Mouse (Mus musculus): ENCODE data around the gene Asb11. TPM values are rescaled to one million over a fixed set of nuclear protein-coding genes. Genes with fewer than 3 reads are reported as not detected.

Asb11 gene
- total RNA-seq, 2 experiments from 2014 or later, result 3.9 to 7.0 TPM

GRCm38 (mm10) chrX:164446835-164447681, 10.3 kb downstream of the Asb11 start:
- no peak overlapping the region for H3K4me3 ChIP-seq
- DNase-seq (ENCODE audit: extremely low spot score in 1 of 2, low spot score in 2 of 2), result no peak
- TF ChIP-seq CTCF (IDR thresholded peaks at IDR 0.05), result no peak
- no peak overlapping the region for H3K27ac ChIP-seq
- intact Hi-C loops (cut with DNase I), result loop anchor here (5.0 kb wide), 1 partner anchor 50 kb away; no protein-coding TSS in a partner anchor

GRCm38 (mm10) chrX:164447682-164448071, 10.9 kb downstream of the Asb11 start:
- Histone ChIP-seq H3K4me3 (no peak overlapping the region), H3K27ac (no peak overlapping the region)
- intact Hi-C loops (cut with DNase I), result loop anchor here (2.0 to 5.0 kb wide), 2 partner anchors 50 to 263 kb away; no protein-coding TSS in a partner anchor
- TF ChIP-seq CTCF (IDR thresholded peaks at IDR 0.05), result no peak
- DNase-seq (ENCODE audit: extremely low spot score in 1 of 2, low spot score in 2 of 2), result no peak

GRCm38 (mm10) chrX:164449201-164449600, 12.4 kb downstream of the Asb11 start:
- intact Hi-C loops (cut with DNase I), result loop anchor here (2.0 to 5.0 kb wide), 2 partner anchors 52 to 264 kb away; no protein-coding TSS in a partner anchor
- peak; percentile 57 for TF ChIP-seq CTCF (IDR thresholded peaks at IDR 0.05)
- Histone ChIP-seq H3K4me3 (no peak overlapping the region), H3K27ac (no peak overlapping the region)
- DNase-seq (ENCODE audit: extremely low spot score in 1 of 2, low spot score in 2 of 2), result no peak

- intact Hi-C loops (cut with DNase I), result no loop called here
- H3K27ac ChIP-seq, result no peak overlapping the region
- no peak overlapping the region for H3K4me3 ChIP-seq
- peak; percentile 16; the same call in 1 of the 2 replicates for TF ChIP-seq CTCF (IDR thresholded peaks at IDR 0.05)
- no peak for DNase-seq (ENCODE audit: extremely low spot score in 1 of 2, low spot score in 2 of 2)
These were observed 22.5 kb downstream of the Asb11 start for GRCm38 (mm10) chrX:164459205-164459878.

- Histone ChIP-seq H3K27ac (no peak overlapping the region), H3K4me3 (no peak overlapping the region)
- DNase-seq (ENCODE audit: extremely low spot score in 1 of 2, low spot score in 2 of 2), result no peak
- intact Hi-C loops (cut with DNase I), result no loop called here
- no peak for TF ChIP-seq CTCF (IDR thresholded peaks at IDR 0.05)
These were observed 65.5 kb downstream of the Asb11 start for GRCm38 (mm10) chrX:164502258-164502657.

- no peak for DNase-seq (ENCODE audit: extremely low spot score in 1 of 2, low spot score in 2 of 2)
- no peak within 1 kb of the TSS for H3K4me3 ChIP-seq
- TF ChIP-seq CTCF (IDR thresholded peaks at IDR 0.05), result no peak
- intact Hi-C loops (cut with DNase I), result no loop called here
- no peak within 1 kb of the TSS for H3K27ac ChIP-seq
These were observed 69.1 kb downstream of the Asb11 start, which contains the start of gene Asb9 for GRCm38 (mm10) chrX:164505709-164506498. Asb9 (plus strand) TSS chrX:164506327.

GRCm38 (mm10) chrX:164507068-164507467, 70.3 kb downstream of the Asb11 start:
- no peak for TF ChIP-seq CTCF (IDR thresholded peaks at IDR 0.05)
- Histone ChIP-seq H3K27ac (no peak overlapping the region), H3K4me3 (no peak overlapping the region)
- intact Hi-C loops (cut with DNase I), result no loop called here
- no peak for DNase-seq (ENCODE audit: extremely low spot score in 1 of 2, low spot score in 2 of 2)

- Histone ChIP-seq H3K4me3 (no peak overlapping the region), H3K27ac (no peak overlapping the region)
- TF ChIP-seq CTCF (IDR thresholded peaks at IDR 0.05), result no peak
- DNase-seq (ENCODE audit: extremely low spot score in 1 of 2, low spot score in 2 of 2), result no peak
- intact Hi-C loops (cut with DNase I), result no loop called here
These were observed 71.9 kb downstream of the Asb11 start for GRCm38 (mm10) chrX:164508728-164509127.

Other genes starting within 250 kb of the Asb11 start
- 1 to 10 TPM in 1 of 2 experiments, under 1 TPM in 1; 0.82 to 1.4 TPM for gene Bmx, start 178.8 kb upstream of the Asb11 start, total RNA-seq (2021)
- 1 to 10 TPM; 6.1 to 7.4 TPM for gene Pir, start 167.6 kb upstream of the Asb11 start, total RNA-seq (2021)
- 1 to 10 TPM; 1.5 to 2.6 TPM for gene Vegfd, start 63.6 kb upstream of the Asb11 start, total RNA-seq (2021)
- 1 to 10 TPM; 5.3 to 5.5 TPM for gene Piga, start 17.2 kb upstream of the Asb11 start, total RNA-seq (2021)
- not detected for gene Asb9, start 69.3 kb downstream of the Asb11 start, total RNA-seq (2021)

All from left cerebral cortex, adult 2 months (tissue).